Mouse (Mus musculus) forebrain, embryonic 12.5 days (tissue): ENCODE measurements around the gene Taf1c. TPM values are rescaled to one million over a fixed set of nuclear protein-coding genes. Genes with fewer than 3 reads are reported as not detected.

Experiments
- ATAC-seq: fragments of 200-750 bp; cut with Nextera tagmentation; 2 replicates; pipeline ENCODE4 v1.8.0; 2017; ENCODE audit warnings: moderate TSS enrichment; ENCODE audit not compliant: low FRiP score
- H3K27ac ChIP-seq: fragments of 300-500 bp; sonication (generic); 2 replicates; pipeline ENCODE4 v1.5.1; 2016; ENCODE audit warnings: mild to moderate bottlenecking
- H3K27me3 ChIP-seq: fragments of 300-500 bp; sonication (generic); 2 replicates; pipeline ENCODE4 v1.6.1; 2016; ENCODE audit warnings: mild to moderate bottlenecking
- H3K36me3 ChIP-seq: fragments of 300-500 bp; sonication (generic); replicated peaks from 2 replicates; pipeline ENCODE4 v1.6.1; 2016; ENCODE audit warnings: mild to moderate bottlenecking
- H3K4me1 ChIP-seq: fragments of 300-500 bp; sonication (generic); 2 replicates; pipeline ENCODE4 v1.6.1; 2016
- H3K4me2 ChIP-seq: fragments of 300-500 bp; sonication (generic); 2 replicates; pipeline ENCODE4 v1.6.1; 2016; ENCODE audit warnings: mild to moderate bottlenecking, moderate library complexity
- H3K4me3 ChIP-seq: fragments of 300-500 bp; sonication (generic); replicated peaks from 2 replicates; pipeline ENCODE4 v1.5.1; 2016; ENCODE audit warnings: mild to moderate bottlenecking
- H3K9ac ChIP-seq: fragments of 300-500 bp; sonication (generic); 2 replicates; pipeline ENCODE4 v1.6.1; 2016; ENCODE audit warnings: mild to moderate bottlenecking
- H3K9me3 ChIP-seq: fragments of 300-500 bp; sonication (generic); 2 replicates; pipeline ENCODE4 v1.6.1; 2016
- WGBS: fragments of 180-500 bp; shearing (Covaris S2); methylation state at CpG from one replicate; pipeline ENCODE4 v1.1.7; 2016; 5-methylcytosine and 5-hydroxymethylcytosine counted together
- polyA plus RNA-seq: library from polyadenylated mRNA; unstranded; fragments of >200 nt; fragmentation: Nextera tagmentation; extraction: Ambion mirVana; gene quantifications from 2 replicates; pipeline ENCODE4 v1.2.1, GENCODE M21; 2016

Taf1c gene
- polyA plus RNA-seq, 1 experiment from 2014 or later = 14.7 TPM

DNA sequence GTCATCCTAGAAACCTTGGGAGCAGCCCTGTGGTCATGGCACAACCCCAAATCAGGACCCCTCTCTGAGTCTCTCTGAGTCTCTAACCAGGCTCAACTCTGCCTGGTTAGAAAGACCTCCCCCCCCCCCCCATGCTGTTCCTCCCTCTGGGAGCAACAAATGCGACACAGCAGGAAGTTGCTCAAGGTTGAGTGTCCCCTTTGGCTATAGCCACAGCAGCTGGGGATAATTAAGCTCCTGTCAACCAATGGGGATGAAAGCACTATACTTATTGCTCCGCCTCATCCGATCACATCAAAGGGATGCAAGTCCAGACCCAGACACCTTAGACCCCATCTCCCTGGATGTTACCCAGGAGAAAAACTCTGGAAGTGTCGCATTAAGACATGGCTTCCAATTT is 17.5 kb upstream of the Taf1c start:
- no peak overlapping the region for H3K9ac ChIP-seq
- H3K4me2 ChIP-seq = no peak overlapping the region
- no peak overlapping the region for H3K27ac ChIP-seq
- H3K4me1 ChIP-seq = 0 out of 2 replicates have a peak, but pooled peaks cover under 1% of the 10 kb centered on the region
- WGBS = 59% methylated on average over 4 of the region's 4 CpGs
- no peak overlapping the region for H3K4me3 ChIP-seq
- ATAC-seq = no peak
- no peaks in the 10 kb centered on the region for H3K36me3 ChIP-seq
- no peaks in the 10 kb centered on the region for H3K9me3 ChIP-seq
- H3K27me3 ChIP-seq = no peaks in the 10 kb centered on the region

DNA sequence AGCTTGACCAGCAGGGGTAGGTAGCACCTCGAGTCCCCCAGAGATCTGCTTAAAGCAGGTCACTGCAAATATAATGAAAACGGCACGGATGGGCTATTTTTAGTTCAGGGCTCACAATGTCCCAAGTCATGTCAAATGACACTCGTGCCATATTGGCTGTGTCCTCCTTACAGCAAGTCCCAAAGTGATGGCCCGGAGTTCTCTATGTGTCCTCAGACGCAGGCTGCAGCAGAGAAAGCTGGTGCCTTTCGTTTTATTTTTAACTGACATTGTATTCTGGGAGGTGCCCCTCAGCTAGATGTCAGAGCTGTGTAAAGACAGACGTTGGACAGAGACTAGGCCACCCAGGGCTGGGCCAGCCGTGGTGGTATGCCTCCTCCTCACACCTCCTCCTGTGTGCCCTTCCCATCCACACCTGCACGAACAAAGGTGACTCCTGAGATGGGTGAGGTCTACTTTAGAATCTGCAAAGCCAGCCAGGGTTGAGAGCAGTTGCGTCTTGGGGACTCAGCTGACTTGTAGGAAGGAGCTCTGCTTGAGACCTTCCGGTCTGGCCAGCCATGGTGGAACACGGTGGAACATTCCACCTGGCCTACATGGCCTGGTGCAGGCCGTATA is 15.9 kb upstream of the Taf1c start:
- Histone ChIP-seq H3K27ac (no peak overlapping the region), H3K36me3 (no peaks in the 10 kb centered on the region), H3K9ac (no peak overlapping the region), H3K4me3 (no peak overlapping the region), H3K9me3 (no peaks in the 10 kb centered on the region), H3K4me1 (no peaks in the 10 kb centered on the region), H3K27me3 (no peaks in the 10 kb centered on the region; the same call in 1 of the 2 replicates), H3K4me2 (no peak overlapping the region)
- no peak for ATAC-seq
- WGBS = 88% methylated on average over 14 of the region's 14 CpGs

DNA sequence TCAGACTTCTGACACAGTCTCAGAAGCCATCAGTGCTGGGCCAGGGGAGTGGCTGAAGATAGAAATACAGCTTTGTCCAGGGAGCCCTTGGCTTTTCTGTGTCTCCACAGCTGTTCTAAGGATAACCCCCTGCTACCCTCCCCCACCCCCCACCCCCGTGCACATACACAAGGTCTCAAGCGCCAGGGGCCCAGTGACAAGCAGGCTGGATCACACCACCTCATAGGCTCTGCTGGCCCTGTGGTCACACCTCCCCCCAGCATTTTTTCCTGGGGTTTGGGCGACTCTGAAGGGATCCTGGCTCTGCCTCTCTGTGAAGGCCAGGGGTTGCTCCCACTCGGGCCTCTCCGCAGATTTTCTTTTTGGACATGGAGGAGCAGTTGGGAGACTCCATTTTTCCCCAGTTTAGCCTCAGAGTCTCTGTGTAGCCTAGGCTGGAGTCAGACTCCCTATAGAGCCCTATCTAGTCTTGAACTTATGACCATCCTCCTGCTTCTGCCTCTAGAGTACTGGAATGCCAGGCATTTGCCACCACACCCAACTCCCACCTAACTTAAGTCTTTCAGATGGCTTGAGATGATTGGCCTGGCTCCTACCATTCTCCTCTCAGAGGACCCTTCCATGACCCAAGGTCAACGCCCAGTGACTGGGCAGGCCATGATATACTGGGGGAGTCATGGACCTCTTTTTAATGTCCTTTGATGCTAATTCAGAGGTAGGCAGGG is 15.3 kb upstream of the Taf1c start:
- WGBS = 76% methylated on average over 6 of the region's 6 CpGs
- no peak for ATAC-seq
- no peaks in the 10 kb centered on the region for H3K9me3 ChIP-seq

DNA sequence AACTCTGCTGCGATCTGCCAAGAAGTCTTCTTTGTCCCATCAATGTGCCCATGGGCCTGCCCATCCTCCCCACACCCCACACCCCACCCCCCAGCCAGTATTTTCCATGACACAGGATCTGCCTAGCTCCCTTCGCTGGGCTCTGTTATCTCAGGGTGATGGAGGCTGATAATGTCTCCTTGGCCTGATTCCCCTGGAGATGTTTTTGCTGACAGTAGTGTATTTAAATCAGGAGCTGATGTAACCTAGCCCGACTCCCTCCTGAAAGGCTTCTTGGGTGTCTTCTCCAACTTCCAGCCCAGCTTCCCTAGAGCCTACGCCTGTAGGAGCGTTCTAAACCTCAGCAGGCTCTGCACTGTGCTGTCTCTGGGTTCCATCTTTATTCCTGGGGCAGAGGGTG is 13.9 kb upstream of the Taf1c start:
- no peak overlapping the region for H3K27ac ChIP-seq
- H3K4me2 ChIP-seq = no peak overlapping the region
- no peak overlapping the region for H3K4me3 ChIP-seq
- no peak for ATAC-seq
- H3K4me1 ChIP-seq = no peaks in the 10 kb centered on the region
- H3K9me3 ChIP-seq = no peaks in the 10 kb centered on the region
- H3K36me3 ChIP-seq = no peaks in the 10 kb centered on the region
- 77% methylated on average over 5 of the region's 5 CpGs for WGBS
- no peak overlapping the region for H3K9ac ChIP-seq
- H3K27me3 ChIP-seq = peaks cover 3% of the 10 kb centered on the region; the same call in 1 of the 2 replicates

More for the DNA sequence above, 15.3 kb upstream of the Taf1c start:
- H3K36me3 ChIP-seq = no peaks in the 10 kb centered on the region
- no peak overlapping the region for H3K4me2 ChIP-seq
- no peak overlapping the region for H3K9ac ChIP-seq
- H3K4me3 ChIP-seq = no peak overlapping the region
- H3K4me1 ChIP-seq = no peaks in the 10 kb centered on the region
- H3K27ac ChIP-seq = no peak overlapping the region
- H3K27me3 ChIP-seq = no peaks in the 10 kb centered on the region; the same call in 1 of the 2 replicates

DNA sequence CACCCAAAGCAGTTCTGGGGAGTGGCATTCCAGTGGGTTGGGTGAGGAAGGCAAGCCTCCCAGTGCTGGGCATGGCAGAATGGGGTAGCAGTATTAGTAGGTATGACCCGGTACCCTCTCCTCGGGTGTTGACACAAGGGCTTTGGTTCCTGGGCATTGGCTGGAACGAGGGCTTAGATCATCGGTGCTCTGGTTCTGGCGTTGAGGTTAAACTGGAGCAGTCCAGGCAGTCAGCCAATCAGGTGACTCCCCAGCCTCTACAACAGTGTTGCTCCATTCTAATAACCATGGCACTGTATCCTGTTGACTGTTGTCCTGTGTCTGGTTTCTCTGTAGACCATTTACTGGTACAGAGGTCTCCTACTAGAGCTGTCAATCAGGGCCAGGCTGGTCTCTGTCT is 12.6 kb upstream of the Taf1c start:
- ATAC-seq = no peak
- no peak overlapping the region for H3K4me2 ChIP-seq
- 91% methylated on average over 5 of the region's 5 CpGs for WGBS

DNA sequence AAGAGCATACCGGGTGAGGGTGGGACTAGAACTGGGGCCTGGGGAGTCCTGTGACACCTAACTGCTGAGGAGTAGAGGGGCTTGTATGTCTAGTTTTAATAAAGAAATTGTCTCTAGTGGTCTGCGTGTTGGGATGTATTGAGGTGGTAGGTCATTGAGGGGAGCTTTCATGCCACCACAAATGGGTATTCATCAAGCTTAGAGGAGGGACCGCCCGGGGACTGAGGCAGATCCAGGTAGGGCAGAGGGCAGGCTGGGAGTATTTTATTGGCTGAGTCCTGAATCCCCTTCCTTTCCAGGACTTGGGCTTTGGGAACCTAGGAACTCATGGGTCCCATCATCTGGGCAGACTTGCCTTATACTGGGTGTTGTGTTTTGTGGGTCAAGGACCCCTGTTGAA is 11.8 kb upstream of the Taf1c start:
- no peak for ATAC-seq
- H3K27ac ChIP-seq = no peak overlapping the region

More for the DNA sequence above, 12.6 kb upstream of the Taf1c start:
- H3K36me3 ChIP-seq = no peaks in the 10 kb centered on the region
- peaks cover 4% of the 10 kb centered on the region; the same call in 1 of the 2 replicates for H3K27me3 ChIP-seq
- no peak overlapping the region for H3K27ac ChIP-seq
- no peaks in the 10 kb centered on the region for H3K4me1 ChIP-seq
- H3K4me3 ChIP-seq = no peak overlapping the region
- no peaks in the 10 kb centered on the region for H3K9me3 ChIP-seq
- no peak overlapping the region for H3K9ac ChIP-seq

DNA sequence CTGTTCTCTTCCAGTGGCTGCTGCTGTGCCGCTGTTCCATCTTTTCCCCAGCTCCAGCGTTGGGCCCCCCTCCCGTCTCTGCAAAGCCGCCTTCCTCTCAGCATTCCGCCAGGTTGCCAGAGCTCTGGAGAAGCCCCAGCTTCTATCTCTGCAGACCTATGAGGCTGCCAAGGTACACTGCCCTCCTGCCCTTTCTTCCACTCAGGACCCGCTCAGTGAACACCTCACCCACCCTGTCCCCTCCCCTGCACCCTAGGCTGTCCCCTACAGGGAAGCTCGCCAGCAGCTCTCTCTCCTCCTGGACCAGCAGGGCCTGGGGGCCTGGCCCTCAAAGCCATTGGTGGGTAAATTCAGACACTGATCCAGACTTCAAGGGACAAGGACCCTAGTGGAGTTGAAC is 11.3 kb upstream of the Taf1c start:
- no peaks in the 10 kb centered on the region for H3K36me3 ChIP-seq
- no peak overlapping the region for H3K4me2 ChIP-seq
- no peak for ATAC-seq
- WGBS = 68% methylated on average over 7 of the region's 7 CpGs
- H3K27ac ChIP-seq = no peak overlapping the region
- no peak overlapping the region for H3K4me3 ChIP-seq
- peaks cover 4% of the 10 kb centered on the region; the same call in 1 of the 2 replicates for H3K27me3 ChIP-seq
- no peaks in the 10 kb centered on the region for H3K9me3 ChIP-seq
- H3K9ac ChIP-seq = no peak overlapping the region
- no peaks in the 10 kb centered on the region for H3K4me1 ChIP-seq

More for the DNA sequence above, 11.8 kb upstream of the Taf1c start:
- Histone ChIP-seq H3K9me3 (no peaks in the 10 kb centered on the region), H3K36me3 (no peaks in the 10 kb centered on the region), H3K4me3 (no peak overlapping the region), H3K27me3 (peaks cover 4% of the 10 kb centered on the region; the same call in 1 of the 2 replicates), H3K4me2 (no peak overlapping the region), H3K9ac (no peak overlapping the region), H3K4me1 (no peaks in the 10 kb centered on the region)
- WGBS = 88% methylated on average over 4 of the region's 4 CpGs

DNA sequence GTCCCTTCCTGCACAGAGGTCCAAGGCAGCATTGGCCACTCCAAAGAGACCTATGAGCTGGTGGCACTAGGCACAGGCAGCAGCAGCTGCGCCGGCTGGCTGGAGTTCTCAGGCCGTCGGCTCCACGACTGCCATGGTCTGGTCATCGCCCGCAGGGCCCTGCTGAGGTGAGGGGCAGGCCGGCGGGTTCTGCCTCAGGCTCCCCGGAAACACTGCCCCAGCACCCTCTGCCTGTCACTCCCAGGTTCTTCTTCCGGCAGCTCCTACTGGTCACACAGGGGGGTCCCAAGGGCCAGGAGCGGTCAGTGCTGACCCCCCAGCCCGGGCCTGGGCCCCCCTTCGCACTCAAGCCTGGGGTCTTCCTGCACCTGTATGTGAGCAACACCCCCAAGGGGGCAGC is 10.1 kb upstream of the Taf1c start:
- H3K4me3 ChIP-seq = no peak overlapping the region
- H3K9me3 ChIP-seq = no peaks in the 10 kb centered on the region
- ATAC-seq = no peak

DNA sequence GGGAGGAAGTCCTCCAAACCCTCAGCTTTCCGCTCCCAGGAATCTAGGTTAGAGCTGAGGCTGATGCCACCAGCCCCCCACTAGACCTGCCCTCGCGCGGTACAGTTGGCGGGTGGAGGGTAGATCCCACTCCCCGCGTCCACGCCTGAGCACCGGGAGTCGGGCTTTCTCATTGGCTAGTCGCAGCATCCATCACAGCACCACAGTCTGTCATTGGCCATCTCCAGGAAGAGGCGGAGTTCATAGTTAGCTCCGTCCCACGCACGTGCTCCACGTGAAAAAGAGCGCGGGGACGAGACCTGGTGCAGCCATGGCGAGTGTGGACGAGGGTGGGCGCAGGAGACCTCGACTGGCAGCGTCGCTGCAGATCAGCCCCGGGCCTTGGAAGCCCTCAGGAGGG is 7.4 kb upstream of the Taf1c start, which contains the start of gene Adad2:
Gene Adad2, plus strand, starts transcription at position 277 of the 400 bp plus-strand sequence.
- Histone ChIP-seq H3K9ac (no peak within 1 kb of the TSS), H3K4me2 (no peak within 1 kb of the TSS), H3K36me3 (no peaks in the 10 kb centered on the region), H3K4me1 (no peaks in the 10 kb centered on the region), H3K9me3 (no peaks in the 10 kb centered on the region), H3K27ac (no peak within 1 kb of the TSS), H3K27me3 (peaks cover 4% of the 10 kb centered on the region; the same call in 1 of the 2 replicates), H3K4me3 (no peak within 1 kb of the TSS)
- 81% methylated on average over 26 of the region's 26 CpGs for WGBS
- no peak for ATAC-seq

More for the DNA sequence above, 10.1 kb upstream of the Taf1c start:
- WGBS = 75% methylated on average over 14 of the region's 14 CpGs
- H3K27ac ChIP-seq = no peak overlapping the region
- peaks cover 4% of the 10 kb centered on the region; the same call in 1 of the 2 replicates for H3K27me3 ChIP-seq
- no peak overlapping the region for H3K4me2 ChIP-seq
- no peaks in the 10 kb centered on the region for H3K36me3 ChIP-seq
- no peaks in the 10 kb centered on the region for H3K4me1 ChIP-seq
- H3K9ac ChIP-seq = no peak overlapping the region

DNA sequence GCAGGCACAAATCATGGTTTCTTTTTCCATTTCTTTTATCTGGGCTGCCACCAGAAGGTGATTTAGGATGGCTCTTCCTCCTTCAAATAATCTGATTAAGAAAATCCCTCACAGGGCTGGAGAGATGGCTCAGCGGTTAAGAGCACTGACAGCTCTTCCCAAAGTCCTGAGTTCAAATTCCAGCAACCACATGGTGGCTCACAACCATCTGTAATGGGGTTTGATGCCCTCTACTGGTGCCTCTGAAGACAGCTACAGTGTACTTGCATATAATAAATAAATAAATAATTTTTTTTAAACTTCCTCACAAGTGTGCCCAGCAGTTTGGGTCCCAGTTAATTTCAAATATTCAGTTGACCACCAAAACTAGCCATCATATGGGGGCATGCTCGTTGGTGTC is 1.2 kb upstream of the Taf1c start:
- no peak overlapping the region for H3K4me3 ChIP-seq
- H3K27me3 ChIP-seq = no peaks in the 10 kb centered on the region

DNA sequence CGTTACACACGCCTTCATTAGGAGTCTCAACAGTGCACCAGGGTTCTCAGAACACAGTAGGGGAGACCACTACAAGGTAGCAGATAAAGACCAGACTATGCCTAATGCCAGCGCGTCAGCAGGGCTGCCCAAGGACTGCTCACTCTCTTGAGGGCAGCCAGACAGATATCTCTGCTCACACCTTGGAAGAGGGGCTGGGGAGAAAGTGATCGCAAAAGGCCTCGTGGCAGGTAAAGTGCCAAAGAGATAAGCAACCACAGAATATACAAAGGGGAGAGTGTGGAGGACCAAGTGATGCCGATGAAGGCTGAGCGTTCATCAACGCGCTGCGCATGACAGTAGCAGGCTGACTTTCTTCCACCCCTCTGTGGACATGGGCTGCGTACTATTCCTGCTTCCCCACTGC is 621 bp downstream of the Taf1c start:
- Histone ChIP-seq H3K27me3 (no peaks in the 10 kb centered on the region), H3K4me3 (peak overlapping the region; percentile 72), H3K36me3 (peaks cover 35% of the 10 kb centered on the region), H3K4me2 (peak overlapping the region; percentile 86), H3K27ac (no peak overlapping the region), H3K9ac (peak overlapping the region; percentile 77), H3K9me3 (no peaks in the 10 kb centered on the region), H3K4me1 (peaks cover 12% of the 10 kb centered on the region)
- ATAC-seq = no peak
- WGBS = 50% methylated on average over 12 of the region's 12 CpGs

More for the DNA sequence above, 1.2 kb upstream of the Taf1c start:
- no peak for ATAC-seq
- 86% methylated on average over 2 of the region's 2 CpGs for WGBS
- H3K27ac ChIP-seq = no peak overlapping the region
- H3K9me3 ChIP-seq = no peaks in the 10 kb centered on the region
- H3K4me1 ChIP-seq = peaks cover 12% of the 10 kb centered on the region
- H3K4me2 ChIP-seq = no peak overlapping the region
- no peak overlapping the region for H3K9ac ChIP-seq
- peaks cover 17% of the 10 kb centered on the region for H3K36me3 ChIP-seq

DNA sequence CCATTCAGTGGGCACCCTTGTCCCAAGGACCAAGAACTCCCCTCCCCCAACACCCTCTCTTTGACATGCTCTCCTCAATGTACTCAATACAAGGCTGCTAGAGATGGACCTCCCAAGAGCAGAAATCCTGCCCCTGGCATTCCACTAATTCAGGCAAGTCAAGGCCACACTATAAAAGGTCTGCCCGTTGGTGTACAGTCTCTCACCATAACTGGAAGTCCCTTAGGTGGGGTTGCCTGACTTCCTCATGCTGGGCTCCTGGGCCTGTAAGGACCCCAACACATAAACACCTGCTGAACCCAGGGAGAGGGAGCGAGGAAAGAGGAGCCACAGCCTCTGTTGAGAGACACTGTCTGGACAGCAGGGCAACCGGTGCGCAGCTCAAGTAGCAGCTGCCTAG is 1.3 kb downstream of the Taf1c start:
- no peaks in the 10 kb centered on the region for H3K9me3 ChIP-seq
- H3K27me3 ChIP-seq = no peaks in the 10 kb centered on the region
- H3K9ac ChIP-seq = peak overlapping the region; percentile 77; the same call in 1 of the 2 replicates
- H3K36me3 ChIP-seq = peaks cover 42% of the 10 kb centered on the region
- WGBS = 90% methylated on average over 4 of the region's 4 CpGs
- peaks cover 12% of the 10 kb centered on the region for H3K4me1 ChIP-seq
- H3K4me2 ChIP-seq = peak overlapping the region; percentile 86
- no peak for ATAC-seq
- peak overlapping the region; percentile 72; the same call in 1 of the 2 replicates for H3K4me3 ChIP-seq
- no peak overlapping the region for H3K27ac ChIP-seq
